Mouse (Mus musculus) MEL (cell line): ENCODE results near the gene Sh3bp4.

Experiments
- CTCF ChIP-seq, 3 experiments: IDR thresholded peaks in 2 of 3; conservative IDR thresholded peaks in 1 of 3; 2 replicates each; pipeline ENCODE4 v1.5.1; 2011 to 2012; ENCODE audit warnings: low read length in 3 of 3, low read depth in 2 of 3, mild to moderate bottlenecking in 2 of 3, improper control_type of control experiment in 1 of 3, inconsistent platforms in 1 of 3, mixed read lengths in 1 of 3, moderate library complexity in 1 of 3; ENCODE audit not compliant: control insufficient read depth in 1 of 3, insufficient read depth in 1 of 3, poor library complexity in 1 of 3, severe bottlenecking in 1 of 3
- EP300 ChIP-seq, 2 experiments: IDR thresholded peaks; 2 replicates each; pipeline ENCODE4 v1.6.1; 2011; ENCODE audit warnings: improper control_type of control experiment in 2 of 2, low read length in 2 of 2, low read depth in 1 of 2, mild to moderate bottlenecking in 1 of 2
- GATA1 ChIP-seq: IDR thresholded peaks from 2 replicates; pipeline ENCODE4 v1.6.1; 2011; ENCODE audit warnings: low read depth, low read length, improper control_type of control experiment
- POLR2A ChIP-seq, 2 experiments: IDR thresholded peaks; 2 replicates each; pipeline ENCODE4 v1.6.1; 2011 to 2012; ENCODE audit warnings: low read length in 2 of 2, mild to moderate bottlenecking in 2 of 2, control low read depth in 1 of 2, improper control_type of control experiment in 1 of 2, low read depth in 1 of 2, moderate library complexity in 1 of 2; ENCODE audit not compliant: control insufficient read depth in 1 of 2, insufficient read depth in 1 of 2, poor library complexity in 1 of 2
- TAL1 ChIP-seq: IDR thresholded peaks from 2 replicates; pipeline ENCODE4 v1.6.1; 2012; ENCODE audit warnings: mild to moderate bottlenecking, inconsistent platforms, low read length, moderate library complexity, mixed read lengths
- ZKSCAN1 ChIP-seq: IDR thresholded peaks from 2 replicates; pipeline ENCODE4 v1.6.1; 2012; ENCODE audit warnings: low read depth, mild to moderate bottlenecking, inconsistent platforms, low read length, improper control_type of control experiment, moderate library complexity

- no peak for TF ChIP-seq TAL1
- no peak for TF ChIP-seq POLR2A (IDR thresholded peaks at IDR 0.05; ENCODE audit: control insufficient read depth in 1 of 2, insufficient read depth in 1 of 2, low read depth in 1 of 2, low read length in 2 of 2, poor library complexity in 1 of 2)
- TF ChIP-seq CTCF (IDR thresholded peaks at IDR 0.05 in 2 of 3, conservative IDR thresholded peaks at IDR 0.05 in 1 of 3; ENCODE audit: control insufficient read depth in 1 of 3, insufficient read depth in 1 of 3, low read depth in 2 of 3, low read length in 3 of 3, poor library complexity in 1 of 3, severe bottlenecking in 1 of 3), result no peak
- TF ChIP-seq ZKSCAN1, result no peak
- no peak for TF ChIP-seq GATA1
- TF ChIP-seq EP300 (IDR thresholded peaks at IDR 0.05; ENCODE audit: low read depth in 1 of 2, low read length in 2 of 2), result no peak
Measured at GRCm38 (mm10) chr1:89086575-89087153, 16.4 kb downstream of the Sh3bp4 start.
